Mouse (Mus musculus): Measurements from ENCODE around the gene Accs. TPM values are rescaled to one million over a fixed set of nuclear protein-coding genes. Genes with fewer than 3 reads are reported as not detected.

Gene Accs
- polyA plus RNA-seq, 1 experiment from 2014 or later = 6.1 TPM

- Histone ChIP-seq H3K36me3 (ENCODE audit: control insufficient read depth, insufficient read depth, low read length) (peaks cover 2% of the 10 kb centered on the region; the same call in 1 of the 2 replicates), H3K4me1 (ENCODE audit: control insufficient read depth, insufficient read depth, low read length) (no peaks in the 10 kb centered on the region), H3K9ac (ENCODE audit: low read depth, low read length) (no peak overlapping the region), H3K27me3 (replicated peaks; ENCODE audit: control insufficient read depth, insufficient read depth, low read length) (no peaks in the 10 kb centered on the region), H3K9me3 (ENCODE audit: control insufficient read depth, low read length) (no peaks in the 10 kb centered on the region), H3K4me2 (ENCODE audit: low read depth, low read length) (no peak overlapping the region), H3K4me3 (ENCODE audit: low read length) (no peak overlapping the region), H3K27ac (ENCODE audit: low read length) (no peak overlapping the region)
- 79% methylated on average over 8 of the region's 8 CpGs for WGBS
- ATAC-seq = no peak
Measured at GRCm38 (mm10) chr2:93807440-93807839, 42.3 kb downstream of the Accs start.

GRCm38 (mm10) chr2:93806487-93807201 lies 43.1 kb downstream of the Accs start:
- Histone ChIP-seq H3K27ac (ENCODE audit: low read length) (no peak overlapping the region), H3K9ac (ENCODE audit: low read depth, low read length) (no peak overlapping the region), H3K4me3 (ENCODE audit: low read length) (no peak overlapping the region), H3K4me1 (ENCODE audit: control insufficient read depth, insufficient read depth, low read length) (no peaks in the 10 kb centered on the region), H3K4me2 (ENCODE audit: low read depth, low read length) (no peak overlapping the region), H3K36me3 (ENCODE audit: control insufficient read depth, insufficient read depth, low read length) (peaks cover under 1% of the 10 kb centered on the region; the same call in 1 of the 2 replicates), H3K27me3 (replicated peaks; ENCODE audit: control insufficient read depth, insufficient read depth, low read length) (no peaks in the 10 kb centered on the region), H3K9me3 (ENCODE audit: control insufficient read depth, low read length) (no peaks in the 10 kb centered on the region)
- ATAC-seq = no peak
- 94% methylated on average over 6 of the region's 6 CpGs for WGBS

GRCm38 (mm10) chr2:93805523-93805922 lies 44.2 kb downstream of the Accs start:
- no peaks in the 10 kb centered on the region for H3K9me3 ChIP-seq (ENCODE audit: control insufficient read depth, low read length)

GRCm38 (mm10) chr2:93805066-93805465 lies 44.7 kb downstream of the Accs start:
- no peak for ATAC-seq
- Histone ChIP-seq H3K27ac (ENCODE audit: low read length) (no peak overlapping the region), H3K4me3 (ENCODE audit: low read length) (no peak overlapping the region), H3K9ac (ENCODE audit: low read depth, low read length) (no peak overlapping the region), H3K36me3 (ENCODE audit: control insufficient read depth, insufficient read depth, low read length) (no peaks in the 10 kb centered on the region), H3K4me2 (ENCODE audit: low read depth, low read length) (no peak overlapping the region), H3K27me3 (replicated peaks; ENCODE audit: control insufficient read depth, insufficient read depth, low read length) (no peaks in the 10 kb centered on the region), H3K9me3 (ENCODE audit: control insufficient read depth, low read length) (no peaks in the 10 kb centered on the region), H3K4me1 (ENCODE audit: control insufficient read depth, insufficient read depth, low read length) (no peaks in the 10 kb centered on the region)
- WGBS = 86% methylated on average over 5 of the region's 5 CpGs

More at GRCm38 (mm10) chr2:93805523-93805922, 44.2 kb downstream of the Accs start:
- Histone ChIP-seq H3K4me1 (ENCODE audit: control insufficient read depth, insufficient read depth, low read length) (no peaks in the 10 kb centered on the region), H3K27me3 (replicated peaks; ENCODE audit: control insufficient read depth, insufficient read depth, low read length) (no peaks in the 10 kb centered on the region), H3K9ac (ENCODE audit: low read depth, low read length) (no peak overlapping the region), H3K27ac (ENCODE audit: low read length) (no peak overlapping the region), H3K36me3 (ENCODE audit: control insufficient read depth, insufficient read depth, low read length) (no peaks in the 10 kb centered on the region), H3K4me3 (ENCODE audit: low read length) (no peak overlapping the region), H3K4me2 (ENCODE audit: low read depth, low read length) (no peak overlapping the region)
- ATAC-seq = no peak
- WGBS = 92% methylated on average over 4 of the region's 4 CpGs

- Histone ChIP-seq H3K4me3 (ENCODE audit: low read length) (no peak overlapping the region), H3K9me3 (ENCODE audit: control insufficient read depth, low read length) (no peaks in the 10 kb centered on the region), H3K4me1 (ENCODE audit: control insufficient read depth, insufficient read depth, low read length) (no peaks in the 10 kb centered on the region), H3K27me3 (replicated peaks; ENCODE audit: control insufficient read depth, insufficient read depth, low read length) (no peaks in the 10 kb centered on the region), H3K27ac (ENCODE audit: low read length) (no peak overlapping the region), H3K36me3 (ENCODE audit: control insufficient read depth, insufficient read depth, low read length) (no peaks in the 10 kb centered on the region), H3K9ac (ENCODE audit: low read depth, low read length) (no peak overlapping the region), H3K4me2 (ENCODE audit: low read depth, low read length) (no peak overlapping the region)
- no peak for ATAC-seq
- 87% methylated on average over 2 of the region's 2 CpGs for WGBS
Measured at GRCm38 (mm10) chr2:93802947-93803346, 46.8 kb downstream of the Accs start.

GRCm38 (mm10) chr2:93801097-93801496 lies 48.6 kb downstream of the Accs start:
- 85% methylated on average over 7 of the region's 7 CpGs for WGBS
- H3K36me3 ChIP-seq (ENCODE audit: control insufficient read depth, insufficient read depth, low read length) = no peaks in the 10 kb centered on the region
- no peak for ATAC-seq
- no peak overlapping the region for H3K9ac ChIP-seq (ENCODE audit: low read depth, low read length)
- H3K9me3 ChIP-seq (ENCODE audit: control insufficient read depth, low read length) = no peaks in the 10 kb centered on the region
- no peak overlapping the region for H3K4me2 ChIP-seq (ENCODE audit: low read depth, low read length)
- H3K4me3 ChIP-seq (ENCODE audit: low read length) = no peak overlapping the region
- H3K27me3 ChIP-seq (replicated peaks; ENCODE audit: control insufficient read depth, insufficient read depth, low read length) = no peaks in the 10 kb centered on the region
- H3K4me1 ChIP-seq (ENCODE audit: control insufficient read depth, insufficient read depth, low read length) = 0 out of 2 replicates have a peak, but pooled peaks cover 3% of the 10 kb centered on the region
- no peak overlapping the region for H3K27ac ChIP-seq (ENCODE audit: low read length)

- Histone ChIP-seq H3K4me1 (ENCODE audit: control insufficient read depth, insufficient read depth, low read length) (0 out of 2 replicates have a peak, but pooled peaks cover 3% of the 10 kb centered on the region), H3K9me3 (ENCODE audit: control insufficient read depth, low read length) (no peaks in the 10 kb centered on the region), H3K4me2 (ENCODE audit: low read depth, low read length) (no peak overlapping the region), H3K9ac (ENCODE audit: low read depth, low read length) (no peak overlapping the region), H3K4me3 (ENCODE audit: low read length) (no peak overlapping the region), H3K36me3 (ENCODE audit: control insufficient read depth, insufficient read depth, low read length) (0 out of 2 replicates have a peak, but pooled peaks cover 7% of the 10 kb centered on the region), H3K27ac (ENCODE audit: low read length) (no peak overlapping the region), H3K27me3 (replicated peaks; ENCODE audit: control insufficient read depth, insufficient read depth, low read length) (no peaks in the 10 kb centered on the region)
- WGBS = 69% methylated on average over 19 of the region's 19 CpGs
- ATAC-seq = no peak
Measured at GRCm38 (mm10) chr2:93797162-93797795, 52.5 kb downstream of the Accs start.

- Histone ChIP-seq H3K36me3 (ENCODE audit: control insufficient read depth, insufficient read depth, low read length) (0 out of 2 replicates have a peak, but pooled peaks cover 7% of the 10 kb centered on the region), H3K27ac (ENCODE audit: low read length) (no peak overlapping the region), H3K4me2 (ENCODE audit: low read depth, low read length) (no peak overlapping the region), H3K4me3 (ENCODE audit: low read length) (no peak overlapping the region), H3K4me1 (ENCODE audit: control insufficient read depth, insufficient read depth, low read length) (peaks cover 15% of the 10 kb centered on the region), H3K27me3 (replicated peaks; ENCODE audit: control insufficient read depth, insufficient read depth, low read length) (no peaks in the 10 kb centered on the region), H3K9me3 (ENCODE audit: control insufficient read depth, low read length) (no peaks in the 10 kb centered on the region), H3K9ac (ENCODE audit: low read depth, low read length) (no peak overlapping the region)
- 92% methylated on average over 5 of the region's 5 CpGs for WGBS
- no peak for ATAC-seq
Measured at GRCm38 (mm10) chr2:93794375-93794774, 55.4 kb downstream of the Accs start.

GRCm38 (mm10) chr2:93791516-93792499 lies 57.9 kb downstream of the Accs start:
- Histone ChIP-seq H3K27me3 (replicated peaks; ENCODE audit: control insufficient read depth, insufficient read depth, low read length) (no peaks in the 10 kb centered on the region), H3K36me3 (ENCODE audit: control insufficient read depth, insufficient read depth, low read length) (0 out of 2 replicates have a peak, but pooled peaks cover 9% of the 10 kb centered on the region), H3K27ac (ENCODE audit: low read length) (peak overlapping the region; percentile 35), H3K4me2 (ENCODE audit: low read depth, low read length) (no peak overlapping the region), H3K4me3 (ENCODE audit: low read length) (no peak overlapping the region), H3K4me1 (ENCODE audit: control insufficient read depth, insufficient read depth, low read length) (peaks cover 12% of the 10 kb centered on the region), H3K9me3 (ENCODE audit: control insufficient read depth, low read length) (no peaks in the 10 kb centered on the region), H3K9ac (ENCODE audit: low read depth, low read length) (0 out of 2 replicates have a peak overlapping the region, but pooled peaks have one; percentile 23)
- ATAC-seq = peak; percentile 89
- 43% methylated on average over 13 of the region's 13 CpGs for WGBS
